Mouse (Mus musculus) c-Kit-positive CD71-negative TER-119-negative erythroid progenitor cells, embryonic 14.5 days (primary cell): ENCODE results near the gene Supt7l.

Experiments used
- DNase-seq: peaks from one replicate; pipeline ENCODE4 v3.0.0-alpha.2; 2013; ENCODE audit warnings: low read depth

The Supt7l gene

DNA sequence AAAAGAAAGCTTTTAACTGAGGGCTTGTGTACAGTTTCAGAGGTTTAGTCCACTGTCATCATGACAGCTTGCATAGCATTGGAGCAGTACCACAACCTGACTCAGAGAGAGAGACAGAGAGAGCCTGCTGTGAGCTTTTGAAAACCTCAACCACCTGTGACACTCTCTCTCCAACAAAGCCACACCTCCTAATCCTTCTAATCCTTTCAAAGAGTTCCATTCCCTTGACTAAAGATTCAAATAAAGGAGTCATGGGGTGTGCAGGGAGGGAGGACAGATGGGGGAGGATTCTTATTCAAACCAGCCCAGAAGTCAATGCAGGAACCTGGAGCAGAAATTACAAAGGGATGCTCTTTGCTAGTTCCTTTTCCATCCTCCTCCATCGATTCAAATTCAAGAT, 35.6 kb downstream of the Supt7l start:
- DNase-seq, result no peak

DNA sequence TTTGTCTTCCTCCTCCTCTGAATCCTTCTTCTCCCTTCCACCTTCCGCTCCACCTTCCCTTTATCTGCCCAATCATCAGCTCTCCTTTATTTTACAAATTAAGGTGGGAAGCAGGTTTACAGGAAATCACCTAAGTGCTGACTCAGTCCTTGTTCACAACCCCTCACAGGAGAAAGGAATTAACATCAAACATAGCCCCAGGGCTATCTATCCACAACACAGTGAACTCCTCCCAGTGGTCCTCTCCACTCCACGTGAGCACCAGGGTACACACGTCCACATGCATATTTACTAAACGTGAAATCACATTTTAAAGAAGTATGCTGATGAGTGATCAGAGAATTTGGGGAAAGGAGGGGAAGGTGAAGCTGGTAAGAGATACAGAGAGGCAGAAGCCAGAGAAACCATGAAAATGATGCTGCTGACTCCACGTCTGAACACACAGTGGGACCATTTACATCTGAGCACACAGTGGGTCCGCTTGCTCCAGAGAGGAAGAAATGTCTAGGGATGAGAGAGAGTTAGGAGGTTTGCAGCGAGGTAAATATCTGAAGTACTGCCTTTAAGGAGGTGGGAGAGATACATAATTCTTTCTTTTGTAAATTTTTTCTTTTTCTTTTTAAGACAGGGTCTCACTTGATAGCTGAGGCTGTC, 38.4 kb downstream of the Supt7l start:
- no peak for DNase-seq

DNA sequence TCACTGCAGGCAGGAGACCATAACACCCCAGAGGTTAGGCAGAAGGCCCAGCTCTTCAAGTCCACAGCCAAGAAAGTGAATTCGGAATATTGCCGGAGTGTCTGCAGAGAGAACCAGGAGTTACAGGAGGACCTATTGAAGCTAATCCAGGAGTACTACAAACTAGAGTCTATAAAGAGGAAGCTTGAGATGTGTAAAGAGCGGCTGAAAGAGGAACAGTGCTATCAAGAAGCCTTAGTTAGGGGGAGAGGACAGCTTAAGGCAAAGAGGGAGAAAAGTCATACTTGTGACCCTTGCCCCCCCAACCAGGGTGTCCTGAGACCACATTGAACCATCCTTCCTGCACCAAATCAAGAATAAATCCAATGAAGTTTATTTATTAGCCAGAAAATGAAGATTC, 39.7 kb downstream of the Supt7l start:
- no peak for DNase-seq

DNA sequence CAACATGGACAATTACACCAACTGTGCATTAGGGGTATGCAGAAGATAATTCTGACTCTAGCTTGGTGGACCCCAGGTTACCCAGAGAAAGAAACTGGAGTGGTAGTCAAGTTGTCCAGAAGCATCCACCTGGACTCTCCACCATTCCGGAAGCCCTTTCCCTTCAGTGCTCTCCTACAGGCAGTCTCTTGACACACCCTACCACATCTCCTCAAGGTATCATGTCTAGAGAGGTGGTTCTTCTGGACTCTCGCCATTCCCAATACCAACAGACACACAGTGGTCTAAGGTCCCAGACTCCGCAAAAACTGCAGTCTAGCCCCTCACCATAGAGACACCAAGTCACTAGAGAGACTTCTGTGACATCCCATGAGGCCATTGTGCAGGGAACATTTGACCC, 42.2 kb downstream of the Supt7l start, which contains the start of gene 4930548H24Rik:
Gene 4930548H24Rik (plus strand): TSS at position 301 of the 400 bp plus-strand sequence.
- DNase-seq, result no peak

DNA sequence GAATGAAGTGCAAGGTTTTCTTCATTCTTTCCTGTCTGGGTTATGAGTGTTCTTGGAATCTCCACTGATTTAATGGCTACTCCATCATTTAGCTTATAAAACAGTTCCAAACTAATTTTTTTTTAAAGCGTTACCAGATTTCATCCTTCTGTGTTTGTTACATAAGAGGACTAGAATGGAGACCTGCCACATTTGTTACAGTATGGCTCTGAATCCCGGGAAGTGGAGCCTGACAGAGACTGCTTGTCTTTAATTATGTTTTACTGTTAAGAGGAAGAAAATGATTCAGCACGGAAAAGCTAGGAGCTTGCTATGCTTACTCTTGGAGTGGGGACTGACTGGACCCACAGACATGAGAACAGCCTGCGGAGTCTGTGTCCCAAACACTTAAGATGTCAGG, 47.1 kb downstream of the Supt7l start:
- no peak for DNase-seq

DNA sequence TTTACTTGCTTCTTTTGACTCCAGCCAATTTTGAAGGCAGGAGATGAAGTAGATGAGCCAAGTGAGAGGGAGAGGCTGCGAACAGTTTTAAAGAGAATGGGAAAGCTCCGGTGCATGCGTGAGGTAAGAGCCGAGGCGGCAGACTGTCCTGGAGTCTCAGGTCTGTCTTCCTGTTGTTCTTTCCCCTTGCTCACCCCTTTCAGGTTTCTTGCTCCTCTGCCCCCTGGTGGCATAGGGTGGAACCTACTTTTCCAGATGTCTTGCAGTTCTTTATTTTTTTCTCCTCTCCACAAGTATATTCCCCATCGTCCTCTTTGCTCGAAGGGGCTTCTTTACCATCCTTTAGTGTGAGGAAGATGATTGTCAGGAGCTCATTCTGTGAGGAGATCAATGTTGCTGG, 57.3 kb downstream of the Supt7l start:
- DNase-seq, result peak; percentile 57

DNA sequence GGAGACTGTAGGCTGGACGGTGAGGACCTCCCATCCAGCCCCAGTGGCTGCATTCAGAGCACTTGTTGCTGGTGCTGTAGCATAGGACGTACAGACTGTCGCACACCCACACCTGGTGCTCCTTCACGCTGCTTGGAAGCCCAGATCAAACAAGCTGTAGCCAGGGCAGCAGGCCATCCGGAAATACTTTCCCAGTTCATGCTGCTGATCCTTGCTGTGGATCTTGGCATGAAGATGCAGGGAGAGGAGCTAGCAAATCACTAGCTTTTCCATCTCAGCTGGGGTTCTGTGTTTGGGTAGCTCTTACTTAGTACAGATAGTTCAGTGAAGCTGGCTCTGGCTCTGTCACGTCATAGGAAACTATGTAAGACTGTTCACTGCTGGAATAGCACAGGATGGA, 57.9 kb downstream of the Supt7l start:
- no peak for DNase-seq

DNA sequence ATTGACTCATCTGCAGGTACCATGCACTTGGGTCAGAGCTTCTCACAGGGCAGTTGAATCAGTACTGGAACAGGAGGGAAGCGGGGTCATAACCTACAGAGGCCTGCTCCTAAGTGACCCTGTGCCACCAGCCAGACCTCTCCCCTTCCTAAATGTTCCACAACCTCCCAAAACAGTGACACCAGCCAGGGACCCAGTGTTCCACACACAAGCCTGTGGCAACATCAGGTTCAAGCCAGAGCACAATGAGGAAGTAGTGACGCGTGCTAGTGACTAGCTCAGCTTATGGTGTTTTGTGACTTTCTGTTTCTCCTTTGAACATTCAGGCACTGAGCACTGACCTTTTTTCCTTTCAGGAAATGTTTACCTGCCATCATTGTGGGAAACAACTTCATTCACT, 59.8 kb downstream of the Supt7l start:
- DNase-seq, result no peak
